Mouse (Mus musculus): ENCODE results near the gene Xntrpc.
"Not testable (repeated sequence)": the region's sequence is repeated elsewhere in the genome, so short reads cannot be mapped to it uniquely, and the experiment has no call there.

The Xntrpc gene

DNA sequence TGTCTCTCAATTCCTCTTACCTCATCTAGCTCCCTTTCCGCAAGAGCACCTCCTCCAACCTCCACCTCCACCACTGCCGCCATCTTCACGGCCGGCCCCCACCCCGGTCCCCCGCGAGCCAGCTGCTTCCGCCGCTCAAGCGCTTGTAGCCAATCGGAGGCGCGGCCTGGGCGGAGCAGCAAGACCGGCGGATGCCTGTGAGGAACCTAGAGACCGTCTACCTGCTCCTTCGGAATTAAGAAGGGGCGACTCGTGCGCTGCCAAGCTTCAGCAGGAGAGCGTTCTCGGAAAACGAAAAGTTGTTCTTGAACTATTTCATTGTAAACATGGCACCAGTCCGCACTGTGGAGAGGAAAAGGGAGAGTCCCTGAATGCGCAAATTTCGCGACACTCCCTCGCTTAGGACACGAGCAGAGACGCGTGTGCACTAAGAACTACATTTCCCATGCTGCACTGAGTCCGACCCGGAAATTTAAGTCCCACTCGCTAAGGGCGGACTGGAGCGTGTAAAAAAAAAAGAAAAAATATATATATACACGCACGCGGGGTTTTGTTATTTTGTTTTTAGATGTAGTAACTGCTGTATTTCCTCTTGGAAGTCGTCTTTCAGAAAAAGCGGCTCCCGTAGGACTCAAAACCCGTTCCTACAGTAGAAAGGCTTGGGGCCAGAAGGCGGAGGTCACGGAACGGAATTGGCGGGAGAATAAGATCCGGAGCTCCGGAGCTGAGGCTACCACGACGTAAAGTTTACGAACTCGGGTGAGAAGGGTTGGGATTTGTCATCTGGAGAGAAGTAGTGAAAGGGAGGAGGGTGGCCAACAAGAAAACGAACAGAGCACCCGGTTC is at the start of gene Xntrpc, which contains the start of the genes Rnf121 and Xndc1:
Xntrpc (plus strand) TSS at position 668 of the 846 bp plus-strand sequence.
Rnf121 (minus strand) TSS at position 424 of the 846 bp plus-strand sequence.
Xndc1 (plus strand) TSS at position 466 of the 846 bp plus-strand sequence.
- in situ Hi-C loops (cut with MboI, MseI): loop anchor here (5.0 kb wide), 1 partner anchor 138 kb away; no protein-coding TSS in a partner anchor

DNA sequence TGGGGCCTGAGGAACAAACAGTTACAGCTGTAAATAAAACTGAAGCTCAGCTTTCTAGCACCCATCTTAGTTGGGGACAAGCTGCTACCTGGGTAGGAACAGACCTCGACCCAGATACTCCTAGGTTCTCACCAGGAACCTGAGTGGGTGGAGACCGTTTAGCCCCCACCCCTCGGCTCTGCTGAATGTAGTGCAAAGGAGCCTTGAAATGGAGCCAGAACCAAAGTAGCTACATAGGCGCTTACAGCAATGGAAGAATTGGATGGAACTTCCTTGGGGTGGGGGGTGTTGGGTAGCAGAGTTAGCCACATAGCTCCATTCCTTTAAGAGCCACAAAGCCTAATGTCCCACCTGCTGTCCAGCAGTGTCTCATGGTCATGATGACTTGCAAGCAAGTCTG is 48.6 kb upstream of the Xntrpc start:
- in situ Hi-C loops (cut with MboI, MseI): no loop called here

DNA sequence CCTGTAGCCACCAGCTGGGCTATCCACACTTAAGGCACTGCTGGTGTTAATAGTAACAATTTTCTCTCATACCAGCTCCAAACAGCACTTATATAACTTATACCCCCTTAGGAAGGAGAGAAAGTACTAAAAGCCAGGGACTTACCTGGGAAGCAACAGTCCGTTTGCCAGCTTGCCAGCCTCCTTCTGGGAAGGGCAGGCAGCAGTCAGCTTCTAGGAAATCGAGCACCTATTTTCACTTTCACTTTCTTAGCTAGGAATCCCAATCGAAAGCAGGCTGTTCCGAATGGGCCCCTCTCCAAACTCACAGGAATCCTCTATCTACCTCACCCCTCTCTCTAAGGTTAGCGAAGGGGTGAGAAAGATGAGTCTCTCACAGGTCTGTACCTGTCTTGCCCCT is 48.1 kb upstream of the Xntrpc start:
- in situ Hi-C loops (cut with MboI, MseI): no loop called here

DNA sequence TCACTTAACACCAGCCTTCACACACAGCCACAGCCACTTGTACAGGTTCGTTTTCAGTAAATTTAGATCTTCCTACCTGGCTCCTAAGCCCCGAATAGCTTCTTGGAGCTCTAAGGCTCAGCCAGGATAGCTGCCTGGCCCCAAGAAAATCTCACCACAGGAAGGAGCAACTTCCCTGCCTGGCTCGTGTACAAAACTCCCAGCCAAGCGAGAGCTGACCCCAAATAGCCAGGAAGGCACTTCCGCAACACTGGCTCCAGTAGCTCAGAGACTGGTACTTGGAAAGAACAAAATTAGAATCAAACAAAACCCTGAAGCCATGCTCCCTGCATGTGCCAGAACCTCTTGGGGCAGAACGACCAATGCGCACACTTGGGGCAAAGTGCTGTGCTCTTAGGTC is 47.5 kb upstream of the Xntrpc start:
- in situ Hi-C loops (cut with MboI, MseI): no loop called here

DNA sequence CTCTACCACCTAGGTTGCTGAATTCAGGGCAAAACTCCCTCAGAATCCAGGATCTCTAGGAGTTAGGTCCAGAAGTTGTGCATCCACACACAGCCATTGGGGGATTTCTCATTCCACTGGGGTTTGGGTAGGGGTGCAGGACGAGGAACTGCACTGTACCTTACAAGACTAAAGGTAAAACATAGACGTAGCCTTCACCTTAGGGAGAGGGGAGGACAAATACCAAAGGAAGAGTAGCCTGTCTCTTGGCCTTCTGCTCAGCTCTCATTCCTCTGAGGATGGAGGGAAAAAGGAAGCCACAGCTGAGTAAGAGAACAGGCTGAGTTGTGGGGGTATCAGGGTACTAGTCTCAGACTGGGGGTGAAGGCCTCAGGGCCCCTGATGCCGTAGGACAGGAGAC is 46.9 kb upstream of the Xntrpc start, which contains the start of gene Il18bp:
Il18bp (minus strand) TSS at position 101 of the 400 bp plus-strand sequence.
- in situ Hi-C loops (cut with MboI, MseI): no loop called here

DNA sequence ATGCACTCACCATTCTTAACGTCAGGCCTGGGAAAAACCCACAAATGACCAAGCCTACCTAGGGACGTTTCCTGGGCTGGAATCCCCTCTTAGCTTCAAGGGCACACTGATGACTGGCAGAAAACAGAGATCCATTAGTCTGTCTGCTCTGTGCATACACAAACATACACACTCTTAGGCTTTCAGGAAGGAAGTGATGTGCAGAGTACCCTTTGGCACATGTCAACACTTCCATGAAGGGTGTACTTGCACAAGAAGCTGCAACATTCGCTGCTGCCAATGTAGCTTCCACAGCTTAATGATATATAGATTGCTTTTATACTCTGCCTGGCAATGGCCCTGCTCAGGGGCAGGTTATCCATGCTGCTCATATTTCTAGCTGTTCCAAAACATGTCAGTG is 46.2 kb upstream of the Xntrpc start:
- in situ Hi-C loops (cut with MboI, MseI): no loop called here

DNA sequence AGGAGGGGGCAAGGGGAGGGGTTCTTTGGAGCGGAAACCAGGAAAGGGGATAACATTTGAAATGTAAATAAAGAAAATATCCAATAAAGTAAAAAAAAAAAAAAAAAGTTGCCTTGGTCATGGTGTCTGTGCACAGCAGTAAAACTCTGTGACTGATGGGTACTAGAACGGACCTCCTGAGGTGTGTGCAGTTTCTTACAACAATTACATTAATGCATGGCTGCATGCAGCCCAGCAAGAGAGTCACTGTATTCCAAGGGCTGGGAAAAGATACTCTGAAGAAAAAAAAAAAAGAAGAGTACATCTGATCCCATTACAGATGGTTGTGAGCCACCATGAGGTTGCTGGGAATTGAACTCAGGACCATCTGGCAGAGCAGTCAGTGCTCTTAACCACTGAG is 44.6 kb upstream of the Xntrpc start:
- in situ Hi-C loops (cut with MboI, MseI): not testable (repeated sequence)

DNA sequence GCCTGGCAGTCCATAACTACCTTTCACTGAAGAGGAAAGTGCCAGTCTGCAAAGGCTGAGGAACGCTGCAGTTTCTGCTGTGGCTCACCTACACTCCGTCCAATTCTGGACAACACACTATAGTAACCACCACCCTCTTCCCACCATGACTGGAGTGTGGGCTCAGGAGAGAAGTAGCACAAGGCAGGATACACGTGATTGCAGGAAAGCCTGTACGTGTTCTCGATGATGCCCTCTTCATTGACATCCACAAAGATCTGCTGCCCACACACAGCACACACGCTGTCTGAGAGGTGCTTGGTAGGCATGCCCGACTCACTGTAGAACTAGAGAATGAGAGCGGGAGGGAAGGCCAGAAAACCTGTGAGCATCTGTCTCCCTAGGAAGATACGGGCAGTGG is 41.7 kb upstream of the Xntrpc start:
- in situ Hi-C loops (cut with MboI, MseI): no loop called here

DNA sequence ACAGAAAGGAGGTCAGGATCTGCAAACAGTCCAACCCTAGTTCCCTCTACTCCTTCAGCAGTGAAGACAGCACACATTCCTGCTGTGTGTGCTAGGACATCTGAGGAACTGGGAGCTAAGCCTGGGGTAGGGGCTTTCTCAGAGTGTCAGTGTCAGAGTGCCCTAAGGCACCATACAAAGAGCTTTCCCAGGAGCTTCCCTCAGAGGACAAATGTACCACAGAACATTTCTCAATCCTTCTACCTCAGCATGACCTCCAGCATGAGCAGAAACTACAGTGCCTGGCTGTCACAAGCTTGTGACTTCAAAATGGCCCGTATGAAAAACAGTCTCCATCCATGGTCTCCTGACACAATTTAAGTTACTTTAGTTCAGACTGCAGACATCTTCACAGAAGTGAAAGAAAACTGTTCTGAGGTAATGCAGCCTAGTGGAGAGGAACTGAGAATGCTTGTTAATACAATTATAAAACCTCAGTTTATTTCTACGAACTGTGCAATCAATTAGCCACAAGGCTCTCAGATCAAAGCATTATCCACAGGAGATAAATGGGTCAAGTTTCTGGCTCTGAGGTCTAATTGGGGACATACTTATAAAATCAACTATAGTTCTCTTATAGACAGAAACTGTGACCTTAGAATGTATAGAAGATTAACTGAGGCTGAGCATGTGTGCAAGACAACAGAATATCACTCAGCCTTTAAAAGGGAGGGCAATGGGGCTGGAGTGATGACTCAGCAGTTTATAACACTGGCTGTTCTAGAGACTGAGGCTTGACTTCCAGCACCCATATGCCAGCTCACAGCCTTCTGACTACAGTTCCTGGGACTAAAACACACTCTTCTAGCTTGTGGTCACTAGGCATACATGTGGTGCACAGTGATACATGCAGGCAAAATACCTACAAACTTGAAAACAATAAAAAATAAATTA is 40.1 kb upstream of the Xntrpc start:
- in situ Hi-C loops (cut with MboI, MseI): no loop called here

DNA sequence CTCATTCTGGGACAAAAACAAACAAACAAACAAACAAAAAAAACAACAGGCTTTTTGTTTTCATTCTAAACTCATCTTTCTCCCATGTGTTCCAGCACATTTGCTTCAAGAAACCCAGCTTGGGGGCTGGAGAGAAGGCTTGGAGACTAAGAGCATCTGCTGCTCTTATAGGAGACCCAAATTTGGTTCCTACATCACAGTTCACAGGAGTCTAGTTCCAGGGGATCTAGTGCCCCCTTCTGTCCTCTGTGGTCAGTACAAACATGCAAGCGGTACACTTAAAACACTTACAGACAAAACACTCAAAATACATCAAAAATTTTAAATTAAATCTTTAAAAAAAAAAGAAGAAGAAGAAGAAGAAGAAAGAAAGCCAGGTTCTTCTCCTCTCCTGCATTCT is 30.6 kb upstream of the Xntrpc start:
- in situ Hi-C loops (cut with MboI, MseI): no loop called here

DNA sequence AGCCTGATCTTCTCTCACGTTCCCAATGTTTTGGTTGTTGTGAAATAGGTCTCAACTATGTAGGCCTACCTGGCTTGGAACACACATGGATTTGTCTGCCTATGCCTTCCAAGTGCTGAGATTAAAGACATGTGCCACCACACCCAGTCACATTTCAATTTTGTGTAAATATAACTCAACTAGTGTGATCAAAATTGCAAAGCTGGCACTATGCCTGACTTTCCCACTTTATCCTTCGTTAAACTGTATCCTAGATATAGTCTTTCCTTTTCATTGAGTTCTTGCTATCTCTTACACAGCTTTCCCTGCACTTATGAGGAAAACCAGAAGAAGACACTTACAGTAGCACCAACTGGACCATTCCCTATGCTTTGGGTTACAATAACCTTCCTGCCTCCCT is 30.0 kb upstream of the Xntrpc start:
- in situ Hi-C loops (cut with MboI, MseI): no loop called here

DNA sequence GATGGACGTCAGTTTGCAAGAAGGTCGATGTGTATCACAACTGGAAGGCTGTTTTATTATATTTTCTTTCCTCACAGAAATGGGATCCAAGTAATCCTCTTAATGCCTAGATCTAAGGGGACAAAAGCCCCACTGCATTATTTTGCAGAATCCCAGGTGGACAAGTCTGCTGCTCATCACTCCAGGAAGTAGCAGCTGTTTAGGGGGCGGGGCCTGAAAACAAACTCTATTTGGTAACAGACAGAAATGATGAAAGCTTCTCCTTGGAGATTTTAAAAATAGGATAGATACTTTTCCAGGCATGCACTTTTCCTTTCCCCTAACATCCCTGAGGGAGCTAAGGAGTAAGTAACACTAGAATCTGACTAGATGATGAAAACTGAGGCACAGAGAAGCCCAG is 28.2 kb upstream of the Xntrpc start:
- in situ Hi-C loops (cut with MboI, MseI): no loop called here

DNA sequence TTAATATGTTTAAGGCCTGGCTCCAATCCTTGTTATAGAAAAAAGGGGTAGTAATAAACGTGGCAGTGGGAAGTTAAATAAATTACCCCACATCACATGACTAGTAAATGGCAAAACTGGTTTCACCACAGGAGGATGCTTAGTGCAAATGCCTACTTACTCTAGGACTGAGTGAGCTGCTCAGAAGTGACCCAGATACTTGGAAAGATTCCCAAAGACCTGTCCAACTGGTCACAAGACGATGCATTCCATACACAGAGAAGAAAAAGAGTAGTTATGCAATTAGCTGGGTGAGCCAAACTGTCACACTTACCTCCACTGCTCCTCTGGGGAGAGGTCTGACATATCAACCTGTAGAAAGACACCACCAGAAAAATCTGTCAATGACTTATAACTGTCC is 23.2 kb upstream of the Xntrpc start:
- in situ Hi-C loops (cut with MboI, MseI): no loop called here

DNA sequence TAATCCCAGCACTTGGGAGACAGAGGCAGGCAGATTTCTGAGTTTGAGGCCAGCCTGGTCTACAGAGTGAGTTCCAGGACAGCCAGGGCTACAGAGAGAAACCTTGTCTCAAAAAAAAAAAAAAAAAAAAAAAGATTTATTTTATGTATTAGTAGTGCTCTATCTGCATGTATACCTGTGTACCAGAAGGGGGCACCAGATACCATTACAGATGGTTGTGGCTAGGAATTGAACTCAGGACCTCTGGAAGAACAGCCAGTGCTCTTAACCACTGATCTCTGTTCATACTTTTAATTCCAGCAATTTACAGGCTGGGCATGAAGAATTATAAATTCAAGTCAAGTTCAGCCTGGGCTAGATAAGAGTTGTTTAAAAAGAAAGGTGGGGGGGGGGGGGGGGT is 17.0 kb upstream of the Xntrpc start:
- in situ Hi-C loops (cut with MboI, MseI): not testable (repeated sequence)

DNA sequence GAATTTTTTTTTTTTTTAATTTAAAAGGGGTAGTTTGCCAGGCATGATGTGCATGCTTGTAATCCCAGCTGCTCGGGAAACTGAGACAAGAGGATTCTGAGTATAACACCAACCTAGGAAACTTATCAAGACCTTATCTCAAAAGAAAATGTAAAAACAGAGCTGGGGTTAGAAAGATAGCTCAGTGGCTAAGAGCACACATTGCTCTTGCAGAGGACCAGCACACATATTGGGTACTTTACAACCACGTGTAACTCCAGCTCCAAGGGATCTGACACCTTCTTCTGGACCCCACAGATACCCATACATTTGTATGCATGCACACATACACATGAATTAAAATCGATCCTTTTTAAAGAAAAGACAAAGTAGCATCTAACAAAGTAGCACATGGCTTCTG is 4.2 kb upstream of the Xntrpc start:
- in situ Hi-C loops (cut with MboI, MseI): no loop called here

DNA sequence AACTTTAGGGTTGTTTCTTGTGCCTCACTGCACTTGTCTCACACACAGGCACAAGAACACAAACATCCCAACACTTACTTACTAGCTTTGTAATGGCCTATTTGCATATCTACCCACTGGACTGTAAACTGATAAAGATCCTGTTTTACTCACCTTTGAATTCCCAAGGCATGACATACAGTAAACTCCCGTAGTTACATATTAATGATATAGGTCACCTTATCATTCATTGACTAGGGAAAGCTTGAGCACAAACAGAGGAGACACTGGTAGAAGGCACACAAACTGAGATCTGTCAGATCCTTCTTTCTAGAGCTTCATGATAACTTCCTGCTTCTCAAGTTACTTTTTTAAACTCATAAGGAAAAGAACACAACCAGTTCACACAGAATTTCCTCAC is 3.3 kb upstream of the Xntrpc start:
- in situ Hi-C loops (cut with MboI, MseI): no loop called here

DNA sequence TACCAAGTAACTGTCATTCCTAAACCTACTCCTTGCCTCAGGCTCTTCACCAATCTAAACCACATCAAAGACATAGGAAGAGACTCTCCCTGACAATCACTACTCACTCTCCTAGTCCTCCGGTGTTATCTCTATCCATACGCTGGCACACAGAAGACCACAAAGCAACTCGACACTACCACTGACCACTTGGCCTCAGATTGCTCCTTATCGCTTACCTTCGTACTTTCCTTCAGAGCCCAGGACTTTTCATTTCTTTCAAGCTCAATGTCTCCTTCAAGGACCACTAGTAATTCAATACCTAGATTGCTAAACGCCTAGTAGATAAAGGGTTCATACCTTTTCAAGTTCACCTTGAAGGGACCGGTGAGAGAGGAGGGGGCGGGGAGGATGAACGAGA is 1.6 kb upstream of the Xntrpc start:
- in situ Hi-C loops (cut with MboI, MseI): no loop called here

DNA sequence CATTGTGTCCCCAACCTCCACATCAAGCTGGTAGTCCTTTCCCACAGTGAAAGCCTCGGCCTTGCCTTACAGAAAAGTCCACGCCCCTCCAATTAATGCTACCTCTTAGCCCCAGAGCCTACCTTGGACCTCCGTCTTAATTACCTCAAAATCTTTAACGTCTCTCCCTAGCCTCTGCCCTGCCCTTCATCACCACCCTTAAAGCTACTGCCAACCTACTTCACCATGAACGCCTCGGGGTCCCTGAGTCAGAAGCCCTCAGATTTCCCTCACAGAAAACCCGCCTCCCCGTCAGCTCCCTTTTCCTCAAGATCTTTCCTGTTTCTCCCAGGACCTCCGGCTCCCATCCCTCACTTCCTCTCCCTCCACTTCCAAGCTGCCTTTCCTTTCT is 863 bp upstream of the Xntrpc start:
- in situ Hi-C loops (cut with MboI, MseI): loop anchor here (5.0 kb wide), 1 partner anchor 137 kb away; no protein-coding TSS in a partner anchor

DNA sequence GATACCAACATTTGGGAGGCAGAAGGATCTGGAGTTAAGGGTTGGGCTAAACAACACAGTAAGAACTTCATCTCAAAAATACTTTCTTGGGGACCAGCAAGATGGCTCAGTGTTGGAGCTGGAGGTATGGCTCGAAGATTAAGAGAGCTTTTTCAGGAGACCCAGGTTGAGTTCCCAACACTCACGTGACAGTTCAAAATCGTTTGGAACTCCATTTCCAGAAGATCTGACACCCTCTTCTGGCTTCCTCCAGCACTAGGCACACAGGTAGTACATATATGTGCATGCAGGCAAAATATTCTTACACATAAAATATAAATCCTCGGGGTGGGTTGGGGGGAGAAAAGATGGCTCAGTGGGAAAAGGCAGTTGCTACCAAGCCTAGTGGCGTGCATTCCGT is 850 bp downstream of the Xntrpc start:
- in situ Hi-C loops (cut with MboI, MseI): loop anchor here (5.0 kb wide), 1 partner anchor 139 kb away; no protein-coding TSS in a partner anchor

DNA sequence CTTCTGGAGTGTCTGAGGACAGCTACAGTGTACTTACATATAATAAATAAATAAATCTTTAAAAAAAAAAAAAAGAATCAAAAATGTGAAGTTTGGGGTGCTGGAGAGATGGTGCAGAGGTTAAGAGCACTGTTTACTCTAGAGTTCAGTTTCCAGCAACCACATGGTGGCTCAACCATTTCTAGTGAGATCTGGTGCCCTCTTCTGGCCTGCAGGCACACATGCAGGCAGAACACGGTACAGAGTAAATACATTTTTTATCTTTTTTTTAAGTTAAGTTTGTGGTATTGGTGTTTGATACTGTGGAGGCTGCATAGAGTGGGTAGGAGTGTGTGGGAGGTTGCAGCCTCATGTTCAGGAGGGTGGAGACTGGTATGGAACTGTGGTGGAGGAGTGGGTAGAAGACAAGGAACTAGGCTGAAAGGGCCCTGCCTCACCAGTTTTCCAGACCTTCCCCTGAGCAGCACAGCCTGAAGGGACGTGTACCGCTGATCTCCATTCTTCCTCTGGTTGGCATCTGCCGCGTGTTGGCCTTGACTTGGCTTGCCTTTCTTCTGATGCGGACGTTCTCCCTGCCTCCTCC is 11.3 kb downstream of the Xntrpc start:
- in situ Hi-C loops (cut with MboI, MseI): no loop called here

DNA sequence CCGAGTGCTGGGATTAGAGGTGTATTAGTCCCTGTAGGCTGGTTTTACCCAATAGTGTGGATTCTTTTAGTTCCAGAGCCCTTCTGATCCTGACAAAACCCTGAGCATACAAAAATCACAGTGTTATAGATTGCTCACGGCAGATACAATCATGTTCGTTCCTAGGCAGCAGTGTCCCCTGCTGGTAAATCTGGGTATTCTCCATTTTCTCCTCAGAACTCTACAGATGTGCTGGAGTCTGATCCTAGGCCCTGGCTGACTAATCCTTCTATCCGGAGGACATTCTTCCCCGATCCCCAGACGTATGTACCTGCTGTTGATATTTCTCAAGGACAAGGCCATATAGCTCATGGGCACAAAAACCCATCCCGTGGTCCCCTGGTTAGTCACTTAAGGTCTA is 13.0 kb downstream of the Xntrpc start:
- in situ Hi-C loops (cut with MboI, MseI): no loop called here

DNA sequence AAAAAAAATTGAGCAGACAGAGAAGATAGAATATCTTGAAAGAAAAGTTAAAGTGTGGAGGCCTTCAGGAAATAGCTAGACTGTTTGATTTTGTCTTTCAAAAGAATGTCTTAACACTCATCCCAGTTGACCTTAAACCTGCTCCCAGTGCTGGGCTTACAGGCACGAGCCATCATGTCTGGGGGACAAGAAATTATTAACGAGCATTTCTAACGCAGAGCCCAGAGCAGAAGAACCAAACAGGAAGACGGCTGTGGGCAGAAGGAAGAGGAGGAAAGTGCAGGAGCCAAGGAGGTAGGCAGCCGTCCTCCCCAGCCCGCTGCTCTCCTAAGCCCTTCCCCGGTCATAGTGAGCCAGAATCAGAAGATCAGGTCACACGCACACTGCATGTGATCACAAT is 14.8 kb downstream of the Xntrpc start:
- in situ Hi-C loops (cut with MboI, MseI): no loop called here

All from regulatory T cell (primary cell).